Mouse (Mus musculus): ENCODE results near the gene 4930402H24Rik.

4930402H24Rik gene

GRCm38 (mm10) chr2:130805146-130805545 is 101.1 kb downstream of the 4930402H24Rik start:
- DNase-seq, result no peak

- DNase-seq, result peak; percentile 20
These were observed 102.5 kb downstream of the 4930402H24Rik start for GRCm38 (mm10) chr2:130803706-130804105.

DNA sequence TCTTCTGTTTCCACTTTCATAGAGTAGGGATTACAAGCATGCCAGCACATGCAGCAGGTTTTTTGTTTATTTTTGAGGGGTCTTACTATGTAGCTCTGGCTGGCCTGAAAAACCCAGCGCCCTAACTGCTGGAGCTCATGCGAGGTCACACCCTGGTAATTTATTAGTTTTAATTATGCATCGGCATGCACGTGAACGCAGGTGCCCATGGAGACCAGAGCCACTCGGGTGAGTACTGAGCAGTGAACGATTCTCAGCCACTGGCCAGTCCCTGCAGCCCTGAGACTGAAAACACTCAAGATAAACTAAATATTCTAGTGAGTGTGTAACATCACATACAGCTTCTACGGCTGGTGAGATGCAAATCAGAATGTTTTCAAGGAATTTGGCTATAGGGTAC is 110.5 kb downstream of the 4930402H24Rik start:
- DNase-seq, result no peak

DNA sequence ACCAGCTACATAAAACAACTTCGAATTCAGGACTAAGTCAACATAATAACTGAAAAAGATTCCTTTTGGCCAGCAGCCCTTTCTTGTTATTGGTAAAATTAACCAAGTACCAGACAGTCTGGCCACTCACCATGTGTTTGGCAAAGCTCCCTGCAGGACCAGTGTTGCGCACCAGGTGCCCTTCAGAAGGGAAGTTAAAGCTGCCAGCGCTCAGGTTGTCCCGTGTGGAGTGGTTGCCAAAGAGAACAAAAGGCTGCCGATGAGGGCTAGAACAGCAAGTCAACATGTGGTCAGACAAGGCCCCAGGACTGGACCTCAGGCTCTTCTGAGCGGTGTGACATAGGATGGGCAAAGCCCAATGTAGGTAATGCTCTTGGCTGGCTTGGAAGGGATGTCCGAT is 114.5 kb downstream of the 4930402H24Rik start:
- peak; percentile 84 for DNase-seq

GRCm38 (mm10) chr2:130789642-130790041 is 116.6 kb downstream of the 4930402H24Rik start:
- DNase-seq, result no peak

GRCm38 (mm10) chr2:130789039-130789438 is 117.2 kb downstream of the 4930402H24Rik start:
- DNase-seq, result no peak

GRCm38 (mm10) chr2:130784939-130785338 is 121.3 kb downstream of the 4930402H24Rik start:
- no peak for DNase-seq

DNA sequence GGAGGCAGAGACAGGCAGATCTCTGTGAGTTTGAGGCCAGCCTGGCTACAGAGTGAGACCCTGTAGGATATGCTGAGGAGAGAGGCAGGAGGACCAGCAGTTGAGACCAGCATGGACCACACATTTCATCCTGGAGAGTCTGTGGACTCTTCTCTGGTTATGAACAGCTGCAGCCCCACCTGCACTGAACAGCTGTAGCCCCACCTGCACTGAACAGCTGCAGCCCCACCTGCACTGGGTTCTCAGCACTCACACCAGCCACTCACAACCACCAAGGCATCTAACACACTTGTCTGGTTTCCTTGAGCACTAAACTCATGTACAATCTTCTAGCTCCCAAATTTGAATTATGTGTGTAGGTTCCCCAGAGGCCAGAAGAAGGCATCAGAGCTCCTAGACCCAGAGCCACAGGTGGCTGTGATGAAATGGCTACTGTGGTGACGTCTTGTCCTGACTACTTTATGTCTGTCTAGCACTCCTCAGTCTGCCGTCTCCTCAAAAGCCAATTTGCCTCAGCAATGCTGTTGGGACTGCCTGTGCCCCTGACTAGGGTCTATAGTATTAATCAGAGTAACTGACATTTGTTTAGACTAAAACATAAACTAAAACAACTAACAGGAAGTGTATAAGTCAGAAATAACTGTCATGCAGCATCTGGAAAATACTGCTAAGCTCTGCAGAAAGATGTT is 125.4 kb downstream of the 4930402H24Rik start:
- no peak for DNase-seq

DNA sequence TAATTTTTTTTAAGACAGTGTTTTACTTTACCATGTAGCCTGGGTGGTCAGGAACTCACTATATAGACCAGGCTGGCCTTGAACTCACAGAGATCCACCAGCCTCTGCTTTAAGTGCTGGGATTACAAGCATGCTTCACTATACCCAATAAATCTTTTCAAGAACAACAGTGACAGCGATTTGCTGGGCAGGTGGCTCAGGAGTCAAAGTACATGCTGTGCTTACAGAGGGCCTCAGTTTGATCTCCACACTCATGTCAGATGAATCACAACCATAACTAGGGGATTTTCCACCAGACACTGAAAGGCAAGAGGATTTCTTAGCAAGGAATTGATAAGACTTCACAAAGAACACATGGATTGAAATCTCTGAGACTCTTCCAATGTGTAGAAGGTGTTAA is 126.3 kb downstream of the 4930402H24Rik start:
- DNase-seq, result no peak

- no peak for DNase-seq
These were observed 129.6 kb downstream of the 4930402H24Rik start for GRCm38 (mm10) chr2:130776610-130777009.

- no peak for DNase-seq
These were observed 138.7 kb downstream of the 4930402H24Rik start for GRCm38 (mm10) chr2:130767483-130767882.

GRCm38 (mm10) chr2:130765396-130765795 is 140.8 kb downstream of the 4930402H24Rik start:
- no peak for DNase-seq

DNA sequence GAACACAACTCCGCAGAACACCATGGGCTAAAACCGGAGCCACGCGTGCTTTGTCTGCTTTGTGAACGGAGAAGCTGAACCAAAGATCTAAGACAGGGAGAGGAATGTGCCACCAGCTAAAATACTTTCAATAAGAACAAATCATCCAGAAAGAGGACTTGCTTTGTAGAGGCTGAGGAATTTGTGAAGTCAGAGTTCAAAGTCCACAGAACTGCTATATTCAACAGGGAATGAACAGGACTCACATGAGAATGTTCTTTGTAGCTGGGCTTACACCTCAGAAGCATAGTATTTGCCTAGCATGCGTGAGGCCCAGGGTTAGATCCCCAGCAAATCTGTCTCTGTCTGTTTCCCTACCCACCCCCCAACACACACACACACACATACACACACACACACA is 145.3 kb downstream of the 4930402H24Rik start:
- no peak for DNase-seq

DNA sequence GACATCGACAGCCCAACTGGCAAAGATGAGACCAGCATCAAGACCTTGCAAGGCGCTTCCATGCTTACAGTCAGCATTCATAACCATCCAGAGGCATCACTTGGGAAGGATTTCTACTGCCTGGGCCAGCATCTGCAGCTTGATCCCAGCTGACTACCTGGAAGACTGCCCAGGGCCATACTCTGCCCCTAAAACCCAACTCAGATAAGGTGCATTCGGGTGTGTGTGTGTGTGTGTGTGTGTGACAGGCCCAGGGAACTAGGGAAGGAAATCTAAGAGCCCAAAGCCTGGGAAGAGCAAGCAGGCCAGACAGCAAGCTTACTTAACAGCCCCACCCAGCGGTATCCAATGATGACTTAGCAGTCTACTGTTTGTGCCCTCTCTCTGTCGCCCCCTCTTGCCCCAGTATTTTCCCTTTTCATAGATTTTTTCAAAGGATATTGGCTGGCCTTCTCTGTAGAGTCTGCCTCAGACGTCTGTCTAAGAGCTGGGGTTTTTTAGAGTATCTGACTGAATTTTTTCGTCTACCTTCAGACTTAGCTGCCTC is 151.1 kb downstream of the 4930402H24Rik start:
- no peak for DNase-seq

DNA sequence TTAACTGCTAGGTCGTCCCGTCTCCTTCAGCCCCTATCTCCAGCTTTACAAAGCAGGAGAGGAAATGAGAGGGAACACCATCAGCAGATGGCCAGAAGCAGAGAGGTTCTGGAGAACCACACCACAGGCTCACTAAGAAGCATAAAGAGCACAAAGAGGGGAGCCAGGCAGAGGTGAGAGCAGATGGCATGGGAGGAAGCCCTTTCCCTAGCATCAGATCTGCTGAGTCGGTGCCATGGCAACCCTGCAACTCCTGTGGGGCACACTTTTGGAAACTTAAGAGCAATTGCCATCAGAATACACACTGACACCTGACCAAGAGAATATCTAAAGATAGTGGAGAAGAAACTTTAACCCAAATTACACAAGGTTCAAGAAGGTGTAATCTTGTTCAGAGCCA is 151.6 kb downstream of the 4930402H24Rik start:
- no peak for DNase-seq

DNA sequence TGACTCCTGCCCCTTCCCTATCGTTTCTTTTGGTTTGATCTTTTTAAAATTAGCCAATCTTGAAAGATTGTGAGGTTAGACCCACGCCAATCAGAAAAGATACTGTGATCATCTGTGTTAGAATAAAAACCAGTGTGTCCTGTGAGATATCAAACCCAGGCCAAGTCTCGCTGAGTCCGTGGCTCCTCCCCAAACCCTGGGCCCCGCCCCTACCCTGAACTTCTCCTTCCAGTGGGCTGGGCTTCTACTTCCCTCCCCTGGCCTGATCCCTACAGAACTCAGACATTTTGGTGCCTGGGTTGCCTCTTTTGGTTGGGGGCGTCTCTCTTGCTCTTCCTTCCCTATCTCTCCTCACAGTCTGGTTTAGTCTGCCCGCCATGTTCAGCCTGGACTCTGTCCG is 155.8 kb downstream of the 4930402H24Rik start:
- DNase-seq, result no peak

DNA sequence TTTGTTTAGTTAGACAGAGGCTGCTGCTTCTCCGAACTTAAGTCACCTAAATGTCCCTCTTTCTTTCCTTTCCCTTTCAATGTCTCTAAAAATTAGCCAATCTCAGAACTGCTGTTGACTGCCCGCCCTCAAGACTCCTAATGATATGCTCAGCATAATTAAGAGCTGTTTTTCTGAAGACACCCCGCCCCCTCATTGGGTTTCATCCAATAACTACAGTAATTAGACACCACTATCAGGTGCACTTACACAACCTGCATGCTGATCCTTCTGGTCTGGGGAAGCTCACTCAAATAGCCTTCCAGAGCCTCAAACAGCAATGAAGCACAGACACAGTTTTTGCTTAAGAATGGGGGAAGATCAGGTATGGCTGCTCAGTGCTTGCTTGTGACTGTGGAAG is 156.5 kb downstream of the 4930402H24Rik start:
- DNase-seq, result no peak

DNA sequence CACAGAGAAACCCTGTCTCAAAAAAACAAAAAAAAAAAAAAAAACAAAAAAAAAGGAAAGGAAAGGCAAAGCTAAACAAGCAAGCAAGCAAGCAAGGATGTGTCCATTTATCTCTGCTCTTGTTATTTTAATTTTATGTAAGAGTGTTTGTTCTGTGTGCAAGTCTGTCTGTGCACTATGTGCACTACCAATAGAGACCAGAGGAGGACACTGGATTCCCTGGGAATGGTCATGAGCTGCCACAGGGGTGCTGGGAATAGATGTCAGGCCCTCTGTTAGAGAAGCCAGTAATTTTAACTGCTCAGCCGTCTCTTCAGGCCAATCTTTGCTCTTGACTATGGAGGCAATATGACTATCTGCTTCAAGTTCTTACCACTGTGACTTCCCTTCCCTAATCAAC is 162.6 kb downstream of the 4930402H24Rik start:
- no peak for DNase-seq

- DNase-seq, result no peak
These were observed 166.1 kb downstream of the 4930402H24Rik start for GRCm38 (mm10) chr2:130740096-130740495.

DNA sequence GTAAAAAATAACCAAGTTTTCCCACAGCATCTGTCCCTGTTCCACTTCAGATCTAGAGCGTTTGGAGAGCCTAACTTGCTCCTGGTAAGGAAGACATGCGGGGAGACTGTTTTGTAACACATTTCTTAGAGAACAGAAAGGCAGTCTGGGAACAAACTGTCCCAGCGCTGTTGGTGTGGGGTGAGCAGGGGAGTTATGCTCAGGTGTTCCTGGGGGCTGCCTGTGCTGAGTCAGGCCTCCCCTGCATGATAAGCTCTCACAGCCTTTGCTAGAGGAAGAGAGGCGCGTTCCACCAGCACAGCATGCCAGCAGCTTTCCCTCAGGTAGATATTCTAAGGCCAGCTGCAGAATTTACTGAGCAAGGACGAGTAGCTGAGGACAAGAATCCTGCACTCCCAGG is 168.2 kb downstream of the 4930402H24Rik start:
- DNase-seq, result no peak

GRCm38 (mm10) chr2:130735281-130735680 is 170.9 kb downstream of the 4930402H24Rik start:
- DNase-seq, result no peak

DNA sequence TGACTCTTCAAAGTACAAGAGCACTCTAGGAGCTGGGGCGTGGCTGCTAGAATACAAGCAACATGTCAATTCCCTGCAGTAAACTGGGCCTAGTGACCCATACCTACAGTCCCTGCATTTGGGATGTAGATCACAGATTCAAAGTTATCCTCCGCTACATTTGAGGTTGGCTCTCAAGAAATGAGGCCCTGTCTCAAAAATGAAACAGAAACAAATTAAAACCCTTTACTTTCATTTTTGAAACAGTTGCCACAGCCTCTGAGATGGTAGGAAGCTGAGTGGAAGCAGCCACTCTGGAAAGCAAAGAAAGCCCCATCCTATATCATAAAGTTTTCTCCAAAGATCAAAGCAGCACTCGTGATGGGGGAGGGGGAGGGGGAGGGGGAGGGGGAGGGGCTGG is 172.8 kb downstream of the 4930402H24Rik start:
- no peak for DNase-seq

- DNase-seq, result no peak
These were observed 174.4 kb downstream of the 4930402H24Rik start for GRCm38 (mm10) chr2:130731855-130732254.

- DNase-seq, result no peak
These were observed 175.5 kb downstream of the 4930402H24Rik start for GRCm38 (mm10) chr2:130730746-130731145.

Measured in cerebellum, adult 11 months (tissue).